Mouse (Mus musculus) testis, postnatal 14 days (tissue): ENCODE data around the gene Lrrc73.

ENCODE experiments used
- DNase-seq: peaks from one replicate; pipeline ENCODE4 v3.0.0; 2021; ENCODE audit warnings: low spot score

Lrrc73 gene

GRCm38 (mm10) chr17:46297028-46297363 is 43.7 kb downstream of the Lrrc73 start:
- DNase-seq, result no peak

GRCm38 (mm10) chr17:46297364-46298219 is 44.3 kb downstream of the Lrrc73 start, which contains the start of gene Dlk2:
Gene Dlk2 (plus strand): TSS chr17:46297421.
- no peak for DNase-seq

GRCm38 (mm10) chr17:46298220-46298913 is 45.0 kb downstream of the Lrrc73 start:
- peak; percentile 74 for DNase-seq

GRCm38 (mm10) chr17:46301892-46302291 is 48.6 kb downstream of the Lrrc73 start:
- no peak for DNase-seq

GRCm38 (mm10) chr17:46304184-46304583 is 50.9 kb downstream of the Lrrc73 start:
- DNase-seq, result no peak
